Mouse (Mus musculus) lung, postnatal 0 days (tissue): Measurements from ENCODE around the gene Lypd5. TPM values are rescaled to one million over a fixed set of nuclear protein-coding genes. Genes with fewer than 3 reads are reported as not detected.
A peak's percentile ranks its signal among the peaks of the same experiment; 100 is the strongest.

Experiments used
- ATAC-seq: fragments of 200-750 bp; cut with Nextera tagmentation; 2 replicates; pipeline ENCODE4 v1.8.0; 2017; ENCODE audit warnings: moderate library complexity
- DNase-seq: peaks from one replicate; pipeline ENCODE4 v3.0.0-alpha.2; 2016; ENCODE audit warnings: low spot score
- H3K27ac ChIP-seq: fragments of 300-500 bp; sonication (generic); 2 replicates; pipeline ENCODE4 v1.5.1; 2014; ENCODE audit warnings: antibody characterized with exemption, mild to moderate bottlenecking, low read length, mixed read lengths
- H3K27me3 ChIP-seq: fragments of 300-500 bp; sonication (generic); replicated peaks from 2 replicates; pipeline ENCODE4 v1.6.1; 2014; ENCODE audit warnings: low read length, mixed read lengths; ENCODE audit not compliant: insufficient read depth
- H3K36me3 ChIP-seq: fragments of 300-500 bp; sonication (generic); 2 replicates; pipeline ENCODE4 v1.6.1; 2014; ENCODE audit warnings: low read length, mixed read lengths; ENCODE audit not compliant: insufficient read depth
- H3K4me1 ChIP-seq: fragments of 300-500 bp; sonication (generic); 2 replicates; pipeline ENCODE4 v1.6.1; 2014; ENCODE audit warnings: antibody characterized with exemption, low read depth, low read length, mixed read lengths; ENCODE audit not compliant: insufficient read depth
- H3K4me2 ChIP-seq: fragments of 300-500 bp; sonication (generic); replicated peaks from 2 replicates; pipeline ENCODE4 v1.6.1; 2014; ENCODE audit warnings: low read depth, mild to moderate bottlenecking, low read length, moderate library complexity, mixed read lengths
- H3K4me3 ChIP-seq: fragments of 300-500 bp; sonication (generic); 2 replicates; pipeline ENCODE4 v1.5.1; 2014; ENCODE audit warnings: low read depth, low read length
- H3K9ac ChIP-seq: fragments of 300-500 bp; sonication (generic); replicated peaks from 2 replicates; pipeline ENCODE4 v1.6.1; 2014; ENCODE audit warnings: low read depth, mild to moderate bottlenecking
- H3K9me3 ChIP-seq: fragments of 300-500 bp; sonication (generic); 2 replicates; pipeline ENCODE4 v1.6.1; 2016; ENCODE audit warnings: low read length, mixed read lengths
- CTCF ChIP-seq: IDR thresholded peaks from 2 replicates; pipeline ENCODE4 v1.5.1; 2016; ENCODE audit warnings: antibody characterized with exemption, mild to moderate bottlenecking
- EP300 ChIP-seq: IDR thresholded peaks from 2 replicates; pipeline ENCODE4 v1.6.1; 2016; ENCODE audit warnings: antibody characterized with exemption, mild to moderate bottlenecking, control low read depth
- WGBS: fragments of 180-500 bp; shearing (Covaris S2); extraction: QIAGEN DNeasy Blood & Tissue Kit; methylation state at CpG from one replicate; pipeline ENCODE4 v1.1.7; 2014; 5-methylcytosine and 5-hydroxymethylcytosine counted together
- polyA plus RNA-seq: library from polyadenylated mRNA; unstranded; fragments of >200 nt; fragmentation: Nextera tagmentation; extraction: Ambion mirVana; gene quantifications from 2 replicates; pipeline ENCODE4 v1.2.1, GENCODE M21; 2015

Gene Lypd5
- polyA plus RNA-seq, 1 experiment from 2014 or later: not detected

GRCm38 (mm10) chr7:24377091-24377865, 28.3 kb downstream of the Lypd5 start:
- 10% methylated on average over 49 of the region's 49 CpGs for WGBS
- H3K27me3 ChIP-seq: no peaks in the 10 kb centered on the region
- TF ChIP-seq CTCF (peak; percentile 63), EP300 (no peak)
- H3K9me3 ChIP-seq: no peaks in the 10 kb centered on the region
- DNase-seq: peak; percentile 44
- peaks cover 5% of the 10 kb centered on the region for H3K4me1 ChIP-seq
- 0 out of 2 replicates have a peak overlapping the region, but pooled peaks have one; percentile 5 for H3K9ac ChIP-seq
- H3K4me2 ChIP-seq: peak overlapping the region; percentile 54
- no peak overlapping the region for H3K27ac ChIP-seq
- H3K4me3 ChIP-seq: peak overlapping the region; percentile 3; the same call in 1 of the 2 replicates
- H3K36me3 ChIP-seq: no peaks in the 10 kb centered on the region
- ATAC-seq: peak; percentile 67

- H3K27me3 ChIP-seq: no peaks in the 10 kb centered on the region
- ATAC-seq (no peak), DNase-seq (no peak)
- no peak overlapping the region for H3K4me2 ChIP-seq
- WGBS: 72% methylated on average over 10 of the region's 10 CpGs
- H3K27ac ChIP-seq: no peak overlapping the region
- no peak overlapping the region for H3K4me3 ChIP-seq
- H3K9me3 ChIP-seq: no peaks in the 10 kb centered on the region
- H3K9ac ChIP-seq: no peak overlapping the region
- peaks cover 5% of the 10 kb centered on the region for H3K4me1 ChIP-seq
- TF ChIP-seq CTCF (no peak), EP300 (no peak)
- H3K36me3 ChIP-seq: no peaks in the 10 kb centered on the region
These were observed 29.2 kb downstream of the Lypd5 start for GRCm38 (mm10) chr7:24378049-24378701.

- Histone ChIP-seq H3K4me3 (no peak overlapping the region), H3K4me1 (peaks cover 5% of the 10 kb centered on the region), H3K9me3 (no peaks in the 10 kb centered on the region), H3K4me2 (no peak overlapping the region), H3K27ac (no peak overlapping the region), H3K9ac (no peak overlapping the region), H3K27me3 (no peaks in the 10 kb centered on the region), H3K36me3 (no peaks in the 10 kb centered on the region)
- WGBS: 50% methylated on average over 7 of the region's 7 CpGs
- no peak for TF ChIP-seq EP300
- TF ChIP-seq CTCF: no peak
- no peak for DNase-seq
- no peak for ATAC-seq
These were observed 30.9 kb downstream of the Lypd5 start for GRCm38 (mm10) chr7:24379934-24380333.

- no peak for TF ChIP-seq EP300
- 54% methylated on average over 2 of the region's 2 CpGs for WGBS
- H3K27ac ChIP-seq: no peak overlapping the region
- DNase-seq (no peak), ATAC-seq (no peak)
- no peak overlapping the region for H3K4me3 ChIP-seq
- H3K36me3 ChIP-seq: no peaks in the 10 kb centered on the region
- peaks cover 5% of the 10 kb centered on the region for H3K4me1 ChIP-seq
- H3K27me3 ChIP-seq: no peaks in the 10 kb centered on the region
- H3K4me2 ChIP-seq: no peak overlapping the region
- no peaks in the 10 kb centered on the region for H3K9me3 ChIP-seq
- H3K9ac ChIP-seq: no peak overlapping the region
These were observed 31.4 kb downstream of the Lypd5 start for GRCm38 (mm10) chr7:24380370-24380769.

DNA sequence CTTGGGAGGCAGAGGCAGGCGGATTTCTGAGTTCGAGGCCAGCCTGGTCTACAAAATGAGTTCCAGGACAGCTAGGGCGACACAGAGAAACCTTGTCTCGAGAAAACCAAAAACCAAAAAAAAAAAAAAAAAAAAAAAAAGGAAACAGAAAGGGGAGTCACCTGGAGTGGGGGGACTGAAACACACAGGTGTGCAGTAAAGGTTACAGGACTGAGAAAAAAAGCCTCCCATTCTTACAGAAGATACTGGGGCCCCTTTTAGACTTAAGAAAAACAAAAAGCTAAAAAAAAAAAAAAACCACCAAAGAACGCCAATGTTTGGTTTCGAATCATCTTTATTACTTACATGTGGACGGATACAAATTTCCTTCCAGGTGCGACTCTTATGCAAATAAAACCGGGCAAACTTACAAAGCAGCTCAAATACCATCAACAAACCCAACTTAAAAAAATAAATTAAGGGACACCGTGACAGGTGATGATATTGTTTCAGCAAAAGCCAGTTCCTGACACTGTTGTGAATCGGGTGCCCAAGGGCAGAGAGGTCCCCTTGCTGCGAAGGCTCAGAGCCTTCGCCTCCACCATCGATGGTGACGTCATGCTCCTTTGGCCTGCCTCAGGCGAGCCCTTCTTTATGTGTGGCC, 33.9 kb downstream of the Lypd5 start:
- TF ChIP-seq EP300 (no peak), CTCF (no peak)
- no peak overlapping the region for H3K27ac ChIP-seq
- 64% methylated on average over 16 of the region's 16 CpGs for WGBS
- H3K9ac ChIP-seq: no peak overlapping the region
- ATAC-seq (no peak), DNase-seq (no peak)
- H3K4me2 ChIP-seq: no peak overlapping the region
- no peaks in the 10 kb centered on the region for H3K4me1 ChIP-seq
- H3K27me3 ChIP-seq: no peaks in the 10 kb centered on the region
- no peaks in the 10 kb centered on the region for H3K36me3 ChIP-seq
- no peaks in the 10 kb centered on the region for H3K9me3 ChIP-seq
- no peak overlapping the region for H3K4me3 ChIP-seq

DNA sequence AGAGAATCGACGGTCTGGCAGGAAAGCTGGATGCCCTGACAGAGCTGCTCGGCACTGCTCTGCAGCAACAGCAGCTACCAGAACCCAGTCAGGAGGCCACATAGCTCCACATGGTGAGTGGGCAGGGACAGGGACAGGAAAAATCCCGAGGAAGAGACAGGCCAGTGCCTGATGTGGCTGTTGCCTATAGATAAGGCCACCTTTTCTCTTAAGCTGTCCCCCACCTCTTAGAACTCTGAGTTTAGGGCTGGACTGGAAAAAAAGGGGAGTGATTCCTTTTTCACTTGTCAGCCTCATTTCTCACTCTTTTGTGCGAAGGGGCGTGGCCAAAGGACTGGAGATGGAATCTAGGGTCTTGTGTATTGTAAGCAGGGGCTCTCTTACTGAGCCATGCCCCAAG, 35.1 kb downstream of the Lypd5 start:
- H3K36me3 ChIP-seq: no peaks in the 10 kb centered on the region
- no peak overlapping the region for H3K4me3 ChIP-seq
- TF ChIP-seq CTCF (no peak), EP300 (no peak)
- H3K4me1 ChIP-seq: no peaks in the 10 kb centered on the region
- H3K9me3 ChIP-seq: no peaks in the 10 kb centered on the region
- H3K9ac ChIP-seq: no peak overlapping the region
- no peak for ATAC-seq
- H3K27me3 ChIP-seq: no peaks in the 10 kb centered on the region
- no peak overlapping the region for H3K27ac ChIP-seq
- 52% methylated on average over 6 of the region's 6 CpGs for WGBS
- no peak overlapping the region for H3K4me2 ChIP-seq
- no peak for DNase-seq
